Mouse (Mus musculus): ENCODE data around the gene 4932438H23Rik.

GRCm38 (mm10) chr16:91123821-91124220 lies 28.9 kb upstream of the 4932438H23Rik start:
- TF ChIP-seq CTCF (IDR thresholded peaks at IDR 0.05; ENCODE audit: low read depth, low read length) (no peak), GATA2 (IDR thresholded peaks at IDR 0.05; ENCODE audit: borderline replicate concordance, low read depth, low read length) (no peak), GATA1 (IDR thresholded peaks at IDR 0.05; ENCODE audit: borderline replicate concordance, low read length) (no peak), POLR2AphosphoS5 (IDR thresholded peaks at IDR 0.05; ENCODE audit: insufficient replicate concordance, low read depth, low read length) (no peak)
